Mouse (Mus musculus) R1 (cell line): Measurements from ENCODE around the gene Coro1b.
A peak's percentile ranks its signal among the peaks of the same experiment; 100 is the strongest.

Experiments used
- DNase-seq: peaks from one replicate; pipeline ENCODE4 v3.0.0-alpha.2; 2018; ENCODE audit warnings: low read depth, low spot score

Coro1b gene

GRCm38 (mm10) chr19:4142416-4143173 is 5.8 kb upstream of the Coro1b start:
- no peak for DNase-seq

- no peak for DNase-seq
Observed at GRCm38 (mm10) chr19:4143759-4144268, 4.6 kb upstream of the Coro1b start, which contains the start of gene Cabp4. Cabp4 (minus strand) TSS chr19:4144033.

GRCm38 (mm10) chr19:4144550-4145498 is 3.6 kb upstream of the Coro1b start:
- no peak for DNase-seq

GRCm38 (mm10) chr19:4145936-4146335 is 2.5 kb upstream of the Coro1b start:
- DNase-seq, result peak; percentile 80

GRCm38 (mm10) chr19:4146366-4147021 is 1.9 kb upstream of the Coro1b start:
- DNase-seq, result no peak

DNA sequence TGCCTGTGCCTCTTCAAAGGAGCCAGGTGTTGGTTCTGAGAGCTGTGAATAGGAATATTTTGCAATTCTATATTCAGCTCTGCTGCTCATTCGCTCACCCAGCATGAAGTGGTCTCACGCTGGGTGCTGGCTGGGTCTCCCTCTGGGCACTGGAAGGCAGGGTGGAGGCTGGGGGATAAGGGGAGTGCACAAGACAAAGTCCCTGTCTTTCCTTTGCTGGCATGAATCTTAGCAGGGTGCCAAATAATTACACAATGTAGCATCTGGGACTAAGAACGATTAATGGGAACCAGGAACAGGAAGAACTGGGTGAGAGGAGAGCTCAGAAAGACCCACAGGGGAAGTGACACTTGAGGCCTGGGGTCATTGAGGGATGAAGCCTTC is 1.4 kb upstream of the Coro1b start:
- DNase-seq, result no peak

GRCm38 (mm10) chr19:4147782-4148490 is 483 bp upstream of the Coro1b start:
- DNase-seq, result no peak

DNA sequence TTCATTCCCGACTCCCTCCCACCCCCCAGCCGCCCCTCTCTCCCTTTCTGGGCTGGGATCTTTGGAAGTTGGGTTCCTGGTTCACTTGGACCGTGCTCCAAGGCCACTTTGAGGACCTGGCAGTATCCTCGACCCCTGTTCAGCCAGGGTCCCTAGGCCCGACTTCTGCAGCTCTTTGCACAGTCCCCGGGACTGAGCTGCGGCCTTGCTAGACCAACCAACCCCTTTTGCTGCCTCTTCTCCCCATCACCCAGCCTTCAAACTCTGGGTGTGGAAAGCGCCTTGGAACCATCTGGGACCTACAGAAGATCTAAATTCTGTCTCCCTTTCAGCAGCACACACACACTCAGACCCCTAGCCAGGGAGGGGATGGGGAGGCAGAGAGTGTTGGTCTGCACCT is 400 bp downstream of the Coro1b start:
- DNase-seq, result no peak

DNA sequence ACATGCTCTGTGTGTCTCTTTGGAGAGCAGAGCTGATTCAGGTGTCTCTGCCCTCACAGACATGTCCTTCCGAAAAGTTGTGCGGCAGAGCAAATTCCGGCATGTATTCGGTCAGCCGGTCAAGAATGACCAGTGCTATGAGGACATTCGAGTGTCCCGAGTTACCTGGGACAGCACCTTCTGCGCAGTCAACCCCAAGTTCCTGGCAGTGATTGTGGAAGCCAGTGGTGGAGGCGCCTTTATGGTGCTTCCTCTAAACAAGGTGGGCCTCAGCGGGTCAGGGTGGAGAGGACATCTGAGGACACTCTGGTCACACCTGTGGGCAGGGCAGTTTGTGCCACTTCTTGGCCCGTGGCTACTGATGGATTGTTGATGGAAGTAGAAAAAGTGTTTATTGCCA is 864 bp downstream of the Coro1b start:
- no peak for DNase-seq

DNA sequence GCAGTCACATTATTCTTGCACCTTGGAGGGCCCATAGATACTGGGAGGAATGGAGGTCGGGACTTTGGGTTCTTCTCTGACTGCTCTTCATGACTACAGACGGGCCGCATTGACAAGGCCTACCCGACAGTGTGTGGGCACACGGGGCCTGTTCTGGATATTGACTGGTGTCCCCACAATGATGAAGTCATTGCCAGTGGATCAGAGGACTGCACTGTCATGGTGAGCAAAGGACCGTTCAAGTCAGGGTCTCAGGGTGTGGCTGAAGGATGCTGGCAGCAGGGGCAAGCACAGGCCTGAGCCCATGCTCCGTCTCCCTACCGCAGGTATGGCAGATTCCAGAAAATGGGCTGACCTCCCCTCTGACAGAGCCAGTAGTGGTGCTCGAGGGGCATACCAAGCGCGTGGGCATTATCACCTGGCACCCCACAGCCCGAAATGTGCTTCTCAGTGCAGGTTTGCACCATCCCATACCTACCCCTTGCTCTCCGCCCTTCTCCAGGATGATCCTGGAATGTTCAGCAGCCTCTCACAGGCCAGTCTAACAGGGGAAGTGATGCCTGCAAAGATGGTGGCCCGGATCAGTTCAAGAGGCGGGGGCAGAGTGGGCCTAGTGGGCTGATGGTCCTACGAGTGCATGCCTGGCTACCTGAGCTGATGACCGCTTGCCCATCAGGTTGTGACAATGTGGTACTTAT is 1.5 kb downstream of the Coro1b start:
- no peak for DNase-seq

- no peak for DNase-seq
Observed at GRCm38 (mm10) chr19:4150567-4151487, 2.4 kb downstream of the Coro1b start.

- DNase-seq, result no peak
Observed at GRCm38 (mm10) chr19:4151488-4151860, 3.1 kb downstream of the Coro1b start.

DNA sequence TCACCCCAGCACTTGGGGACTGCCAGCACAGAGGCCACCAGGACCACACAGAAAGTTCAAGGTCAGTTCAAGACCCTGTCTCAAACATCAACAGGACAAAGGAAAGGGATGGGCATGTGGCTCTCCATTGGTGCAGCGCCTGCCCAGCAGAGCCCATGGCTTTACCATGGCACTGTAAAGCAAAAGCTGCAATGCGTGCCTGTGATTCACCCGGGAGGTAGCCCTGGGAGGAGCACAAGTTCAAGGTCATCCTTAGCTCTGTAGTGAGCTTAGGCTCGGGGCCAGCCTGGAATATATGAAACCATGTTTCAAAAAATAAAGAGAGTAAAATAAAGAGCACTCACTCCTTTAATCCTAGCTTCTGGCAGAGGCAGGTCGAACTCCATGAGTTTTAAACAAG is 3.5 kb downstream of the Coro1b start:
- DNase-seq, result peak; percentile 23

GRCm38 (mm10) chr19:4152445-4153231 is 4.2 kb downstream of the Coro1b start:
- DNase-seq, result no peak

DNA sequence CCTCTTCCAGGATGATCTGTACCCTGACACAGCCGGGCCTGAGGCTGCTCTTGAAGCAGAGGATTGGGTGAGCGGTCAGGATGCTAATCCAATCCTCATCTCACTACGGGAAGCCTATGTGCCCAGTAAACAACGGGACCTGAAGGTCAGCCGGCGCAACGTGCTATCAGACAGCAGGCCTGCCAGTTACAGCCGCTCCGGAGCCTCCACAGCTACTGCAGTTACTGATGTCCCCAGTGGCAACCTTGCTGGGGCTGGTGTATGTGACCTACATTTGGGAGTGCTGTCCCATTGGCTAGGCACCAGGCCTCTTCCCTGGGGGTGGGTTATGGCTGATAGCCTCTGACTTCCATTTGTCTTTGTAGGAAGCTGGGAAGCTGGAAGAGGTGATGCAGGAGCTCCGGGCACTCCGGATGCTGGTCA is 4.8 kb downstream of the Coro1b start, which contains the start of gene Ptprcap:
Gene Ptprcap (plus strand): TSS at position 373 of the 423 bp plus-strand sequence.
- DNase-seq, result no peak

GRCm38 (mm10) chr19:4154437-4155222 is 6.2 kb downstream of the Coro1b start:
- peak; percentile 35 for DNase-seq

DNA sequence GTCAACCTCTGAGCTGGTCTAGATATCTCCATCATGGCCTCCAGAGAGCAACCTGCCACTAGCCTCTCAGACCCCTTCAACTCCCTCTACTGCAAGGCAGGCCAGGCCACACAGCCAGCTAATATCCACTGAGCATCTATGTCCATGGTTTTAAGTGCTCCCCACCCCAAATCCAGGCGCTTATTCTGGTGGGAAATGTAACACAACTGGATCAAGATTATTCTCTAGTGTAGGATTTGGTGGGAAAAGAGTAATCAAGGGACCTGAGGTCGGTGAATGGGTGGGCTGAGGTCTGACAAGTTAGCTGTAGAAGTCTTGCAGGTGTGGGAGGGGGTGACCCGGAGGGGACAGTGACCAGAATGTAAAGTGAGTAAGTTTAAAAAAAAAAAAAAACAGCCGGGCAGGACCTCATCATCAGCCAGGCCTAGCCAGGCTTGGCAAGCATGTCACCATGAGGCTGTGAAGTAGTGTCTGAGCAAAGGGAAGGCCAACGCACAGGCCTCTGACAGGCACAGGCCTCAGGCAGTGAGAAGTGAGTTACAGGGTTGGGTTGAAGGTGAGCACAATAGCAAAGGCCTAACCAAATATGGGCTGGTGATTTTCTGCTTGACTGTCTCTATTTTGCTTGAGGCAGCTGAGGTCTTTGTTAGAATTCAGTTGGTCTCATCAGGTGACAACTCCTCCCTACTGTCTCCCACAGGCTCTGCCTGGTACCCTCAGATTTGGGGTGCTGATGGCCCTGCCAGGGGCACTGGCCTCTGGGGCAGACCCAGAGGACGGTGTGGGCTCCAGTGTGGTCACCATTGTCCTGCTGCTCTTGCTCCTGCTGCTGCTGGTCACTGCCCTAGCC is 7.0 kb downstream of the Coro1b start:
- no peak for DNase-seq
